Mouse (Mus musculus): ENCODE measurements at regions not wholly inside any gene's neighbourhood (a gene's known extent, or its start where the extent isn't known, plus 50 kb on each side); places are given as distances from the start of the nearest gene placed in this dataset.

DNA sequence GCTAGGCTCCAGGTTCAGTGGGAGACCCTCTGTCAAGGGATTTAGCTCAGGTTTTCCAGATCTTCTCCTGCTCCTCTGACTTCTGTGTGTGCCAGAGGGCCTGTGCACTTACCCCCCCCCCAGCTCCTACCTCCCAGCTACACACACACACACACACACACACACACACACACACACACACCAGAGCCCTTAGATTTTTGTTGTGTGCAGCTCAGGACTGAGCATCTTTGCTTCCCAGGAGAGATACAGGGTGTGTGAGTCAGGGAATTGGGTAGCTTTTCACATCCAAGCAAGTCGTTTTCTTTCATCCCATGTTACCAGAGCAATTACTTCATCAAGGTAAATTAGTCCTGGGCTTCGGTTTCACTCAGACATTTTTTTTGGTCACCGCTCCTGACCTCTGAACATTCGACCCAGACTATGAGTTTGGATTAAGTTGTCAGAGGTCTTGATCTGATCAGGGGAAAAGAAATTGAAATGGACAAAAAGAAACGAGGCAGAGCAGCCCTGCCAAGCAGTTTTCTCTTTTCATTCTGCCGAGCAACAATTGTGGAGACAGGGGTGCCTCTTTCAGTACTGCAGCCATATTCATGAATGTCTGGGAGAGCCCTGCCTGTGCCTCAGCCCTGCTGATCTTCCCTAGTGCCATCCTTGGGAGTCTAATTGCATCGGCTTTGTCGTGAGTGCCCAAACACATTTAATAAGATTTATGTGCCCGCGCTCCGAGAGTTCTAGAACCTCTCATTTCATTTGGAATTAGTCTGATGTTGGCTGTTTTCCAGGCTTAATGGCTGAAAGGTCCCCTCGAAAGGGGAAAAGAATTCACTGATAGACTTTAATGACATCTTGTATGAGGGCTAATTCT lies 241.3 kb downstream of the 1500009L16Rik start:
- Histone ChIP-seq H3K4me1 (ENCODE audit: control insufficient read depth, insufficient read depth, low read length) (peaks cover 18% of the 10 kb centered on the region), H3K9me3 (replicated peaks; ENCODE audit: control insufficient read depth, low read length) (no peaks in the 10 kb centered on the region), H3K4me2 (ENCODE audit: low read length) (no peak overlapping the region), H3K9ac (ENCODE audit: low read length) (no peak overlapping the region), H3K27ac (ENCODE audit: low read depth, low read length) (no peak overlapping the region; the same call in 1 of the 2 replicates), H3K27me3 (replicated peaks; ENCODE audit: control insufficient read depth, insufficient read depth, low read length) (no peaks in the 10 kb centered on the region), H3K36me3 (ENCODE audit: control insufficient read depth, insufficient read depth, low read length) (no peaks in the 10 kb centered on the region), H3K4me3 (ENCODE audit: low read depth, low read length) (no peak overlapping the region)
- peak; percentile 32; the same call in 1 of the 2 replicates for ATAC-seq
- peak; percentile 60 for DNase-seq (ENCODE audit: low spot score)
- 11% methylated on average over 12 of the region's 12 CpGs for WGBS

DNA sequence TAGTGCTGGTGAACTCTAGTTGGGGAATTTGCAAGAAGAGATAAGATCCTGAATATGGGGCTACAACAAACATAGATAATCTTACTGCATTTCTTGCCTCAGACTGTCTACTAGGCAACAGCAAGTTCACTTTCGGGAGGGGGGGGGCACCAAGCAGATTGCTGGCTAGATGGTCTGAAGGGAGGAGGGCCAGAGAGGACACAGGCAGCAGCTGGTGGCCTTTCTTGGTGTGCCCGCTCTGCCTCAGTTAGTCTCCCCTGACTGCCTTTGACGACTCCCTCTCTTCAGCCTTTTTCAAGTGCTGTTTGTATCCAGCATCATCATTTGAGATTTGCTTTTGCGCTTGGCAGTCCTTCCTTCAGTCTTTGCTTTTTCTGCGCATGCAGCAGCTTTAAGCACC lies 242.2 kb downstream of the 1500009L16Rik start:
- whole genome bisulfite sequencing = 46% methylated on average over 5 of the region's 5 CpGs
- H3K27ac ChIP-seq (ENCODE audit: low read depth, low read length) = no peak overlapping the region
- H3K4me3 ChIP-seq (ENCODE audit: low read depth, low read length) = no peak overlapping the region
- H3K36me3 ChIP-seq (ENCODE audit: control insufficient read depth, insufficient read depth, low read length) = no peaks in the 10 kb centered on the region
- H3K4me2 ChIP-seq (ENCODE audit: low read length) = no peak overlapping the region
- no peaks in the 10 kb centered on the region for H3K9me3 ChIP-seq (replicated peaks; ENCODE audit: control insufficient read depth, low read length)
- peaks cover 18% of the 10 kb centered on the region for H3K4me1 ChIP-seq (ENCODE audit: control insufficient read depth, insufficient read depth, low read length)
- ATAC-seq = no peak
- no peaks in the 10 kb centered on the region for H3K27me3 ChIP-seq (replicated peaks; ENCODE audit: control insufficient read depth, insufficient read depth, low read length)
- DNase-seq (ENCODE audit: low spot score) = peak; percentile 24
- H3K9ac ChIP-seq (ENCODE audit: low read length) = no peak overlapping the region

DNA sequence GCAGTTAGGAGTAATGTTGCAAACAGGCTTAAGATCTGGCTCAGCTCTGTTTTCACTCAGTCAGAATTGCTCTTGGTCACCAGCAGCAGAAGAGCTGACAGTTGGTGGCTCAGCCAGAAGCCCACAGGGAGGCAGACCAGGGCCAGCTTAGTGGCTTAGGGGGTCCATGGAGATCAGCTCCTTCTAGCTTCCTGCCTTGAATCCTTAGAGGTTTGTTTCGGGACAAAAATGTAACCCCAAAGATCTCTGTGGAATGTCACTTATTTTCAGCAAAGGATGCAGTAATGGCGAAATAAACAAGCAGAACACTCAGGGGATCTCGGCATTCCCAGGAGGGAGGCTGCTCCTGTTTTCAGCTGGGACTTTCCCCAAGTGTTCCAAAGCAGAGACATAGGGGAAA lies 247.8 kb downstream of the 1500009L16Rik start:
- DNase-seq (ENCODE audit: low spot score) (no peak), ATAC-seq (no peak)
- H3K27ac ChIP-seq (ENCODE audit: low read depth, low read length) = no peak overlapping the region
- H3K4me1 ChIP-seq (ENCODE audit: control insufficient read depth, insufficient read depth, low read length) = no peaks in the 10 kb centered on the region; the same call in 1 of the 2 replicates
- no peaks in the 10 kb centered on the region for H3K36me3 ChIP-seq (ENCODE audit: control insufficient read depth, insufficient read depth, low read length)
- 82% methylated on average over 3 of the region's 3 CpGs for WGBS
- H3K27me3 ChIP-seq (replicated peaks; ENCODE audit: control insufficient read depth, insufficient read depth, low read length) = no peaks in the 10 kb centered on the region
- no peaks in the 10 kb centered on the region for H3K9me3 ChIP-seq (replicated peaks; ENCODE audit: control insufficient read depth, low read length)
- H3K9ac ChIP-seq (ENCODE audit: low read length) = no peak overlapping the region
- H3K4me3 ChIP-seq (ENCODE audit: low read depth, low read length) = no peak overlapping the region
- no peak overlapping the region for H3K4me2 ChIP-seq (ENCODE audit: low read length)

DNA sequence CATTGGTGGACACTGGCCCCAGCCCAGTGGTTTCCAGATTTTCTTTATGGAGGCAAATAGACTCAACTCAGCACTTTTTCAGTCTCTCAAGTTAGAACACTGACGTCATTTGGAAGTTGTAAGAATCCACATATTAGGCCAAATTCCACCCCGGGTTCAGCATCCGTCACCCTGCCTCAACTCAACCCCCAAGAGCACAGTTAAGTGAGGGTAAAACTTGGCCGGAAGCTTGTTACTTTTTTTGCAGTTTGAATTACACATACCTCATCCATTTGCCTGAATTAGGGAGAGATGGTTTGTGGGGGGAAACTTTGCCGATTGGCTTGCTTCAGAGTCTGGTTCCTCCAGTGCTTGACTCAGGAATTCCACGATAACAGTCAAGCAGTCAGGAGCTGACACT lies 251.9 kb downstream of the 1500009L16Rik start:
- 0 out of 2 replicates have a peak, but pooled peaks cover 2% of the 10 kb centered on the region for H3K4me1 ChIP-seq (ENCODE audit: control insufficient read depth, insufficient read depth, low read length)
- ATAC-seq (no peak), DNase-seq (ENCODE audit: low spot score) (no peak)
- no peaks in the 10 kb centered on the region for H3K27me3 ChIP-seq (replicated peaks; ENCODE audit: control insufficient read depth, insufficient read depth, low read length)
- no peak overlapping the region for H3K4me3 ChIP-seq (ENCODE audit: low read depth, low read length)
- no peak overlapping the region for H3K4me2 ChIP-seq (ENCODE audit: low read length)
- no peak overlapping the region for H3K9ac ChIP-seq (ENCODE audit: low read length)
- H3K9me3 ChIP-seq (replicated peaks; ENCODE audit: control insufficient read depth, low read length) = no peaks in the 10 kb centered on the region
- no peaks in the 10 kb centered on the region for H3K36me3 ChIP-seq (ENCODE audit: control insufficient read depth, insufficient read depth, low read length)
- no peak overlapping the region for H3K27ac ChIP-seq (ENCODE audit: low read depth, low read length)
- WGBS = 89% methylated on average over 6 of the region's 6 CpGs

DNA sequence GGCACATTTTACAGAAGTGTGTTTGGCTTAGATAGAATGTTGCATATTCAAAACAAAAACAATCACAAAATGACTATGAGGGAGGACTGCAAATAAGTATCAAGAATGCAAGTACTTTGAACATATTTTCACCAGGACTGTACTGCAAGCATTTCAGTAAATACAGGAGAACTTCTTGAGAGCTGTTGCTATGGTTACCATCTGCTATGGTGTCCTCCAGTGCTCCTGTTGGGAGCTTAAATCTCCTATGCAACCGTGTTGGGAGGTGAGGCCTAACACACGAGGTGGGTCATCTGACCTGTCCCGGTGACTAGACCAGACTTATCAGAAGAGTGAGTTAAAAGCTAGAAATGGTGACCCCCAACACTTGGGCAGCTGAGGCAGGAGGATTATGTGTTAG lies 253.9 kb downstream of the 1500009L16Rik start:
- Histone ChIP-seq H3K36me3 (ENCODE audit: control insufficient read depth, insufficient read depth, low read length) (no peaks in the 10 kb centered on the region), H3K4me2 (ENCODE audit: low read length) (no peak overlapping the region), H3K4me3 (ENCODE audit: low read depth, low read length) (no peak overlapping the region), H3K9ac (ENCODE audit: low read length) (no peak overlapping the region), H3K27me3 (replicated peaks; ENCODE audit: control insufficient read depth, insufficient read depth, low read length) (no peaks in the 10 kb centered on the region), H3K4me1 (ENCODE audit: control insufficient read depth, insufficient read depth, low read length) (0 out of 2 replicates have a peak, but pooled peaks cover 2% of the 10 kb centered on the region), H3K27ac (ENCODE audit: low read depth, low read length) (no peak overlapping the region), H3K9me3 (replicated peaks; ENCODE audit: control insufficient read depth, low read length) (no peaks in the 10 kb centered on the region)
- 38% methylated on average over 3 of the region's 3 CpGs for WGBS
- ATAC-seq (no peak), DNase-seq (ENCODE audit: low spot score) (peak; percentile 50)

DNA sequence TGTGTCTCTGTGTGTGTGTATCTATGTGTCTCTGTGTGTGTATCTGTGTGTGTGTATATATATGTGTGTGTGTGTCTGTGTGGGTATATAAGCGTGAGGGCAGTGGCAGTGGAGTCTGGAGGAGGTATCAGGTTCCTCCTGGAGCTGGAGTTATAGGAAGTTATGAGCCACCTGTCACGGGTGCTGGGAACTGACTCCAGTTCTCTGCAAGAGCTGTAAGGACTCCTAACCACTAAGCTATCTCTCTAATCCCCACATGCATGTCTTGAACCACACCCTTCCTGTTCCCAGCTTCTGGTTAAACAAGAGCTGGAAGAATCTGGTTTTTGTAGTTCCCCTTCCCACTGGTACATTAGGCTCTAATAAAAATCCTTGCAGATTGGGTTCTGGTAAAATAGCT lies 257.3 kb downstream of the 1500009L16Rik start:
- DNase-seq (ENCODE audit: low spot score) (no peak), ATAC-seq (no peak)
- no peaks in the 10 kb centered on the region for H3K27me3 ChIP-seq (replicated peaks; ENCODE audit: control insufficient read depth, insufficient read depth, low read length)
- no peak overlapping the region for H3K9ac ChIP-seq (ENCODE audit: low read length)
- H3K36me3 ChIP-seq (ENCODE audit: control insufficient read depth, insufficient read depth, low read length) = no peaks in the 10 kb centered on the region
- no peaks in the 10 kb centered on the region for H3K9me3 ChIP-seq (replicated peaks; ENCODE audit: control insufficient read depth, low read length)
- no peak overlapping the region for H3K27ac ChIP-seq (ENCODE audit: low read depth, low read length)
- no peak overlapping the region for H3K4me2 ChIP-seq (ENCODE audit: low read length)
- no peak overlapping the region for H3K4me3 ChIP-seq (ENCODE audit: low read depth, low read length)
- H3K4me1 ChIP-seq (ENCODE audit: control insufficient read depth, insufficient read depth, low read length) = peaks cover 4% of the 10 kb centered on the region; the same call in 1 of the 2 replicates
- 81% methylated on average over 2 of the region's 2 CpGs for WGBS

DNA sequence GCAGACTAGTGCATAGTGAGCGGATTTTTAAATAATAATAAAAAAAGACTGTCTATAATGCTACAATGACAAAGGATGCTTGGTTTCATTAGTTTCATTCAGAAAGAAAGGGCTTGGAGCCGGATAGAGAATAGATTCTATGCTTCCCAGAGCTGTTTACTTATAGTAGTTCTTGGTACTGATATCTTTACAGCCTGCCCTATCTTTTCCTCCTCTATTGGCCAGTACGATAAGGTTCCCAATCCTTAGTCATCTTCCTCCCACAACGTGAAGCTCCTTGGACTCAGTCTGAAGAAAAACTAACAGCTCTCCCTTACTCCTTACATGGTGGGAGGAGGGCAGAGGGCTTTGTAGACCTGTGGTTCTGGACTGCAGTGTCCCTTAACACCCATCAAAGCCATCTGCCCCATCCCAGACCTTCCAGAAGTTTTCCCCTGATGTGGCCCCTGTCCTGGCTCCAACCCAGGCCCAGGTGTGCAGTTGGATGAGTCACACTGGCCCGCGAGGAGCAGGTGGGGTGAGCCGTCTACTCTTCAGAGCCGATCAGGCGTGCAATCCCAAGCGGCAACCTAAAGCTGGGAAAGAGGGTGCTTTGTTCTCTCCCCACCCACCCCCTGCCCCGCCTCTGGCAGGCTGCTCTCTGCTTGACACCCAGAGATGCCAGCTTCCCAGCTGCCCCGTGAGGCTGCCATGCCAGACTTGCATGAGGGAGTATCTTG lies 262.2 kb downstream of the 1500009L16Rik start:
- Histone ChIP-seq H3K4me3 (ENCODE audit: low read depth, low read length) (no peak overlapping the region), H3K4me2 (ENCODE audit: low read length) (peak overlapping the region; percentile 2; the same call in 1 of the 2 replicates), H3K9ac (ENCODE audit: low read length) (no peak overlapping the region), H3K27me3 (replicated peaks; ENCODE audit: control insufficient read depth, insufficient read depth, low read length) (no peaks in the 10 kb centered on the region), H3K27ac (ENCODE audit: low read depth, low read length) (0 out of 2 replicates have a peak overlapping the region, but pooled peaks have one; percentile 33), H3K4me1 (ENCODE audit: control insufficient read depth, insufficient read depth, low read length) (peaks cover 7% of the 10 kb centered on the region; the same call in 1 of the 2 replicates), H3K36me3 (ENCODE audit: control insufficient read depth, insufficient read depth, low read length) (no peaks in the 10 kb centered on the region), H3K9me3 (replicated peaks; ENCODE audit: control insufficient read depth, low read length) (no peaks in the 10 kb centered on the region)
- peak; percentile 85 for ATAC-seq
- 26% methylated on average over 12 of the region's 12 CpGs for WGBS
- peak; percentile 64 for DNase-seq (ENCODE audit: low spot score)

DNA sequence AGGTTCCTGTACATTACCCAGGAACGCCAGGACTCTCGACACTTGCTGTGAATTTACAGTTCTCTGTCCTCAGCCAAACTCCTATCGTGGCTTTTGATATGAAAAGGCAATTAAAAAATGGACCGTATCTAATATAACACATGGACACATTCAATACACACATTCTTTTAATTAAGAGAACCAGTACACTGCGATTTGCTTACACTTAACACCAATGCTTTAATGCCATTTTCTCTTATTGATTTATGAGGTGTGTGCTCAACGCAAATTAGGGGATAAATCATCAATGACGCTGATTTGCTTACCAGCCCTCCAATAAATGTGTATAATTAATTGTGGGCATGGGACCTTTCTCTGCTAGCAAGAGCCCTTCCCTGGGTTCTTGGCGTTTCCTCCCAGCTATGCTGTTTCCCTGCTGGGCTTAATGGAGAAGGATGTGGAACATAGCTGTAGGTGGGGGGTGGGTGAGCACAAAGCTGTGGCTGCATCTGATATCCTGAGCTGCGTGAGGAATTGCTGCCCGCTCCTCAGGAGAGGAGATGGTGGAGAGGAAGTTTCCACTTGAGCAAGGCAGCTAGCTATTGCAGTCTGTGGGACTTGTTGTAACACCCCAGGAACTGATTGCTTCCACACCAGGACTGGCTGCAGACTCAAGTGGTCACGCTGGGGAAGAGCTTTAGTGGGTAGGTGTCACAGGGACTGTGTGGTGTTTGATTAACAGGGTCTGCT lies 270.1 kb downstream of the 1500009L16Rik start:
- no peaks in the 10 kb centered on the region for H3K27me3 ChIP-seq (replicated peaks; ENCODE audit: control insufficient read depth, insufficient read depth, low read length)
- DNase-seq (ENCODE audit: low spot score) = no peak
- no peak overlapping the region for H3K4me2 ChIP-seq (ENCODE audit: low read length)
- WGBS = 86% methylated on average over 11 of the region's 11 CpGs
- no peak overlapping the region for H3K4me3 ChIP-seq (ENCODE audit: low read depth, low read length)
- H3K4me1 ChIP-seq (ENCODE audit: control insufficient read depth, insufficient read depth, low read length) = no peaks in the 10 kb centered on the region
- H3K27ac ChIP-seq (ENCODE audit: low read depth, low read length) = no peak overlapping the region
- no peaks in the 10 kb centered on the region for H3K36me3 ChIP-seq (ENCODE audit: control insufficient read depth, insufficient read depth, low read length)
- no peak for ATAC-seq
- H3K9me3 ChIP-seq (replicated peaks; ENCODE audit: control insufficient read depth, low read length) = no peaks in the 10 kb centered on the region
- H3K9ac ChIP-seq (ENCODE audit: low read length) = no peak overlapping the region

Data from forebrain, embryonic 14.5 days (tissue).